Mouse (Mus musculus) forebrain, embryonic 11.5 days (tissue): ENCODE measurements at regions not wholly inside any gene's neighbourhood (a gene's known extent, or its start where the extent isn't known, plus 50 kb on each side); places are given as distances from the start of the nearest gene placed in this dataset.
A peak's percentile ranks its signal among the peaks of the same experiment; 100 is the strongest.

Source experiments
- ATAC-seq: fragments of 200-750 bp; cut with Nextera tagmentation; replicated peaks from 2 replicates; pipeline ENCODE4 v1.8.0; 2017; ENCODE audit warnings: moderate TSS enrichment; ENCODE audit not compliant: low FRiP score
- DNase-seq: peaks from one replicate; pipeline ENCODE4 v3.0.0-alpha.2; 2017; ENCODE audit warnings: low spot score
- H3K27ac ChIP-seq: fragments of 300-500 bp; sonication (generic); 2 replicates; pipeline ENCODE4 v1.5.1; 2014; ENCODE audit warnings: low read depth, low read length
- H3K27me3 ChIP-seq: fragments of 300-500 bp; sonication (generic); 2 replicates; pipeline ENCODE4 v1.6.1; 2014; ENCODE audit warnings: mild to moderate bottlenecking, low read length, mixed read lengths; ENCODE audit not compliant: control insufficient read depth, insufficient read depth
- H3K36me3 ChIP-seq: fragments of 300-500 bp; sonication (generic); 2 replicates; pipeline ENCODE4 v1.6.1; 2014; ENCODE audit warnings: mild to moderate bottlenecking, low read length, moderate library complexity, mixed read lengths; ENCODE audit not compliant: control insufficient read depth, insufficient read depth
- H3K4me1 ChIP-seq: fragments of 300-500 bp; sonication (generic); replicated peaks from 2 replicates; pipeline ENCODE4 v1.6.1; 2014; ENCODE audit warnings: low read length, mixed read lengths; ENCODE audit not compliant: control insufficient read depth, insufficient read depth
- H3K4me2 ChIP-seq: fragments of 300-500 bp; sonication (generic); 2 replicates; pipeline ENCODE4 v1.6.1; 2014; ENCODE audit warnings: low read depth, mild to moderate bottlenecking, low read length, moderate library complexity, mixed read lengths; ENCODE audit not compliant: severe bottlenecking
- H3K4me3 ChIP-seq: fragments of 300-500 bp; sonication (generic); 2 replicates; pipeline ENCODE4 v1.5.1; 2014; ENCODE audit warnings: low read depth, low read length
- H3K9ac ChIP-seq: fragments of 300-500 bp; sonication (generic); 2 replicates; pipeline ENCODE4 v1.6.1; 2014; ENCODE audit warnings: low read length
- H3K9me3 ChIP-seq: fragments of 300-500 bp; sonication (generic); 2 replicates; pipeline ENCODE4 v1.6.1; 2016; ENCODE audit warnings: low read length, mixed read lengths; ENCODE audit not compliant: control insufficient read depth
- WGBS: fragments of 180-500 bp; shearing (Covaris S2); extraction: QIAGEN DNeasy Blood & Tissue Kit; methylation state at CpG from one replicate; pipeline ENCODE4 v1.1.7; 2014; 5-methylcytosine and 5-hydroxymethylcytosine counted together

DNA sequence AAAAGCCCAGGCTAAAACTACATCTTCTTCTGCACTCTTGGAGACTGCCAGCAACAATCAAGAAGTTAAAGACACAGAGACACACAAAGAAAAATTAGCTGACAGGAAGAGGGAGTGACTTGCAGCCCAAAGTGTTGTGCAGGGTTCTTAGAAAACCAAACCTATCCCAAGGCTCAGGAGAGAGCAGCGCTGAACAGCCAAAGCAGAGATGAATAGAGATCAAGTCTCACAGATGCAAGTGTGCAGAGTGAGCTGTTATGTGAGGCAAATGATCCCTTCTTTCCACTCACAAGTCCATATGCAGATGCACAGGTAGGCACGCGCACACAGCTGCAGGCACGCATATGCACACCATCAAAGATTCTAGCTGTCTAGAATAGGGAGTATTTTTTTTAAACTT lies 318.0 kb upstream of the Npvf start:
- H3K27me3 ChIP-seq = no peaks in the 10 kb centered on the region
- H3K27ac ChIP-seq = no peak overlapping the region
- H3K9me3 ChIP-seq = no peaks in the 10 kb centered on the region
- no peak for ATAC-seq
- 95% methylated on average over 4 of the region's 4 CpGs for WGBS
- no peak overlapping the region for H3K4me2 ChIP-seq
- H3K9ac ChIP-seq = no peak overlapping the region
- no peak overlapping the region for H3K4me3 ChIP-seq
- H3K4me1 ChIP-seq = peaks cover 2% of the 10 kb centered on the region; the same call in 1 of the 2 replicates
- peak; percentile 9 for DNase-seq
- no peaks in the 10 kb centered on the region for H3K36me3 ChIP-seq

DNA sequence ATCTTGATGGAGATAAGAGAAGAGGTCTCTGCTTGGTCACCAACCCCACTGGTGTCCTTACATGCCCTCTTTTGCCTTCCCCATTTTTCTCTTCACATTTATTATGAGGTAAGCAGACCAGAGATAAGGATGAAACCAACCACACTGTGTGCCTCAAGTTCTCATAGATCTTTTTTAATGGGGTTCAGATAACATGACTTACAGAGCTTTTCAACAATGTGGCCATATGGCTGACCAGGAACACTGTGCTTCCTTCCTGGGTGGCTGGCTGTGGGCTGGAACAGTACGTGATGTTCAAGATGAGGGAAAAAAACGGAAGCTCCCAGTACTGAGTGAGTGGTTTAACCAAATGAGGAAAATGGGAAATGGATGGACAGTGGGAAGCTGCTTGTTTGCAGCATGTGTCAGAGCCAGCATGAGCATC lies 319.0 kb upstream of the Npvf start:
- DNase-seq = no peak
- 91% methylated on average over 2 of the region's 2 CpGs for WGBS

DNA sequence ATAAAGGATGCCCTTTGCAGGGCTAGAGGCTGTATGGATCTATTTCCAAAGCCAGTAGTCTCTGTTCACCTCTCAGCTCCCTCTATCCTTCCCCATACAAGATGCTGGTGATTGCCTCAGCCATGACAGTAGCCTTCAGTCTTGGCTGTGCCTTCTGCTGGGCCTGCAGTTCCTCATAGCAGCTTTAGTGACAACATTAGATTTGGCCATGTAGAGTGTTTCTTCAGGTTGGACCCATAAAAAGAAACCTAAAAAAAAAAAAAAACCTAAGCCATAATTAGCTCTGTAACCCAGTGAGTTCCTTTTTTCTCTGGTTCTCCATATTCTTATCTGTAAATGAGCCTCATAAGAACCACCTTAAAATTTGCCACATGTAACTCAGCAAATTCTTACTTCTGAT lies 319.6 kb upstream of the Npvf start:
- ATAC-seq (no peak), DNase-seq (no peak)
- Histone ChIP-seq H3K4me1 (peaks cover 7% of the 10 kb centered on the region; the same call in 1 of the 2 replicates), H3K27me3 (no peaks in the 10 kb centered on the region), H3K9me3 (no peaks in the 10 kb centered on the region), H3K4me3 (no peak overlapping the region), H3K9ac (no peak overlapping the region), H3K27ac (no peak overlapping the region), H3K4me2 (no peak overlapping the region), H3K36me3 (no peaks in the 10 kb centered on the region)

More for the DNA sequence above, 319.0 kb upstream of the Npvf start:
- Histone ChIP-seq H3K36me3 (no peaks in the 10 kb centered on the region), H3K27me3 (no peaks in the 10 kb centered on the region), H3K4me3 (no peak overlapping the region), H3K4me1 (peaks cover 7% of the 10 kb centered on the region; the same call in 1 of the 2 replicates), H3K4me2 (no peak overlapping the region), H3K27ac (no peak overlapping the region), H3K9ac (no peak overlapping the region), H3K9me3 (no peaks in the 10 kb centered on the region)
- ATAC-seq = no peak

DNA sequence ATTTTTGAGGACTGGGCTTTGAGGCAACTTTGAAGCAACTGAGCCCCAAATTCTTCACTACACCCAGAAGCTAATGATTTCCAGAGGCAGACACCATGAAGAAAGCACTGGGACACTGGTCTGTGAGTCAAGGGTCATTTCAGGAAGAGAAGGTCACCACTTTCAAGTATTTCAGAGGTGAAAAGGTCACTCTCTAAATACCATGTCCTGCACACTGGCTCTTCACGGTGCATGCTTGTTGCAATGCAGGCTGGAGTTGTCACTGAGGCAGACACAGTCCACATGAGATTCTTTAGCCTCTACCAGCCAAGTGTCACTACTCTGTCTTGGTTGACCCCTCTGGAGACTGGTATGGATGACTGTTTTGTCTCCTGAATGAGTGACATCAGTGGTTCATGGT lies 320.7 kb upstream of the Npvf start:
- H3K36me3 ChIP-seq = no peaks in the 10 kb centered on the region
- H3K27ac ChIP-seq = no peak overlapping the region
- no peak for ATAC-seq
- 50% methylated on average over 1 of the region's 1 CpGs for WGBS
- no peak overlapping the region for H3K4me2 ChIP-seq
- H3K4me1 ChIP-seq = peaks cover 7% of the 10 kb centered on the region; the same call in 1 of the 2 replicates
- H3K27me3 ChIP-seq = no peaks in the 10 kb centered on the region
- H3K9ac ChIP-seq = no peak overlapping the region
- H3K9me3 ChIP-seq = no peaks in the 10 kb centered on the region
- no peak overlapping the region for H3K4me3 ChIP-seq
- DNase-seq = peak; percentile 14

DNA sequence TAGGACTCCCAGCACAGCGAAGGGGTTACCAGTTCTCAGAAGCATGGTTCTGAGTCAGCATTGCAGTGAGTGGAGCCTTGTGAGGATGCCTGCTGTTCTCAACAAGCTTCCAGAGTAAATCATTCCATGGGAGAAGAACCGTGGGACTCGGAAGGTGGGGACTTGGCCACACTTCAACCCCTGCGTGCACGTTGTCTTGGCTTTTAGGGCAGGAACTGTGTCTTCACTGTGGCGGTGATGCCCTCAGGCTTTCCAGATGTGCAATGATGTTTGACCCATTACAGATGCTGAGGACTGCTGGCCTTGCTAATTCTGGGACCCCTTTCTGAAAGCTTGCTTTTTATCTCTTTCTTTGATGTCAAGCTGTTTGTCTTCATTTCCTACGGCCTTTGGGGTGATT lies 322.7 kb upstream of the Npvf start:
- DNase-seq (peak; percentile 47), ATAC-seq (no peak)
- H3K27ac ChIP-seq = no peak overlapping the region
- H3K4me1 ChIP-seq = peaks cover 7% of the 10 kb centered on the region; the same call in 1 of the 2 replicates
- WGBS = 26% methylated on average over 7 of the region's 7 CpGs
- no peak overlapping the region for H3K9ac ChIP-seq
- H3K4me2 ChIP-seq = no peak overlapping the region
- no peaks in the 10 kb centered on the region for H3K36me3 ChIP-seq
- no peak overlapping the region for H3K4me3 ChIP-seq
- no peaks in the 10 kb centered on the region for H3K9me3 ChIP-seq
- H3K27me3 ChIP-seq = no peaks in the 10 kb centered on the region

DNA sequence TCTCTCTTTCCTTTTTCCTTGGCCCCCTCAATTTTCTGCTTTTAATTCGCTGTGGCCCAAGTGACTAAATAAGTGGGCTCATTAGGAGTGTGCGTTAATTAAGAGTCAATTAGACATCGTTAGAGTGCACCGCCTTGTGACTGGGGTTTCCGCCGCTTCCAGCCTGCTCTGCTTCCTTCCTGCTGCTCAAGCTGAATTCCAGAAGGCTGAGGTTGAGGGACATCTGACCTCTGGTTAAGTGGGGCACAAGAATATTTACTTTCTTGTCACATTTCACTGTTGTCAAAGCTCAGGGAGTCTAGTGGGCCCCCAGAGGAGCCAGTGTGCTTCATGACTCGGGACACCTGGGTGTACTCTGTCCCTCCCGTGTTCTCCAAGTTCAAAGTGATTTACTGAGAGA lies 323.1 kb upstream of the Npvf start:
- no peak for ATAC-seq
- no peaks in the 10 kb centered on the region for H3K9me3 ChIP-seq
- H3K27me3 ChIP-seq = no peaks in the 10 kb centered on the region
- H3K4me1 ChIP-seq = peaks cover 7% of the 10 kb centered on the region; the same call in 1 of the 2 replicates
- 10% methylated on average over 8 of the region's 8 CpGs for WGBS
- no peak overlapping the region for H3K9ac ChIP-seq
- no peaks in the 10 kb centered on the region for H3K36me3 ChIP-seq
- H3K4me3 ChIP-seq = no peak overlapping the region
- peak; percentile 45 for DNase-seq
- no peak overlapping the region for H3K27ac ChIP-seq
- no peak overlapping the region for H3K4me2 ChIP-seq

DNA sequence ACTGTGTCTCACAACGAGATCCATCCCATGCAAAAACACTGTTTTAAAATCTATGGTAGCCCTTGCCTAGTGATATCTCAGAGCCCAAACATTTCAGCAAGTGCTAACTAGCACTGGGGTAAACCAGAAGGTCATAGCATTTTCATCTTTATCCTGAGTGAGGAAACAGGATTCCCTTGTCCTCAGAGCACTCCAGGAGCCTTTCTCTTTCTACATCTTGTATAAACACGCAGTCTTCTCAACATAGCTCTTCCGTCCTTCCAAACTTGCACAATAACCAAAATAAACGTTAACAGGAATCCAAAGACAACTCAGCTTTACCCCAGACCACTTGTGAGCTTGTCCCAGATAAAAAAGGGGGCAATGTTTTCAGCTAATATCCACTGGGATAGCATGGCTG lies 323.8 kb upstream of the Npvf start:
- Histone ChIP-seq H3K4me2 (no peak overlapping the region), H3K9me3 (no peaks in the 10 kb centered on the region), H3K27me3 (no peaks in the 10 kb centered on the region), H3K27ac (no peak overlapping the region), H3K36me3 (no peaks in the 10 kb centered on the region), H3K4me1 (peaks cover 7% of the 10 kb centered on the region; the same call in 1 of the 2 replicates), H3K4me3 (no peak overlapping the region), H3K9ac (no peak overlapping the region)
- WGBS = 74% methylated on average over 4 of the region's 4 CpGs
- DNase-seq (no peak), ATAC-seq (no peak)

DNA sequence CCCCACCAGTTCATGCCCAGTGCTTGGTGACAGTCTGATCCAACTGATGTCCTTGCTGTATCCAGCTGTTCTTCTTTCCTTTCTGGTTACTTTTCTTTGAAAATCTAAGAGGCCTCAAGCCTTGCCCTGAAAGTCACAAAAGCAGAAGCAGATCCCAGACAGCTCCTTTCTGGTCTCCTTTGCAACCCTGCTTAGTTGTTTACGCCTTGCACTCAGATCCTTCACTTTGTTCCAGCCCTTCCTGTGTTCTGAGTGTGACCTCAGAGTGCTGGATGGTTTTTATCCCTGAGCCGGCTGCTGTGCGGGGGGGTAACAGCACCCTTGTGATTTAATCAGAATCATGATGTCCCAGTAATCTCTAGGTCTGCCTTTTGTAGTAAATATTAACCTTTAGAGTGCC lies 324.3 kb upstream of the Npvf start:
- no peaks in the 10 kb centered on the region for H3K36me3 ChIP-seq
- ATAC-seq (no peak), DNase-seq (no peak)
- no peak overlapping the region for H3K9ac ChIP-seq
- H3K9me3 ChIP-seq = no peaks in the 10 kb centered on the region
- no peak overlapping the region for H3K4me2 ChIP-seq
- no peak overlapping the region for H3K4me3 ChIP-seq
- no peaks in the 10 kb centered on the region for H3K27me3 ChIP-seq
- H3K27ac ChIP-seq = no peak overlapping the region
- WGBS = 36% methylated on average over 3 of the region's 3 CpGs
- peaks cover 7% of the 10 kb centered on the region; the same call in 1 of the 2 replicates for H3K4me1 ChIP-seq

DNA sequence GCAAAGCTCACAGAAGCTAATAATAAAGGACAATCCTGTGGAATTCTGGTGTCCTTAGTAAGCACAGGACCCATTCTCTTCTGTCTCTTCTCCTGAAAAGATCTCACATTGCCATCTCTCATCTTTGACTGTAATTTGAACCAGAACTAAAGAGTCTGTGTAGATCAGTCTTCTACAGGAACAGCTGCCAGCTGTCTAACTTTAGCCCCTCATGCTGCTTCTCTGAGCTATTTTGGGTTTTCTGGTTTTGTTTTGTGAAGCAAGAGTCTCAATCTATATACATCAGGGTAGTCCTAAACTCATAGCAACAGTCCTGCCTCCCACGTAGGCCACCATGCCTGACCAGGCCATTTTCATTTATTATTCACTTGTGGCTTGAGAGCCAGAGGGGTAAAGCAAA lies 325.5 kb upstream of the Npvf start:
- H3K27me3 ChIP-seq = no peaks in the 10 kb centered on the region
- WGBS = 73% methylated on average over 1 of the region's 1 CpGs

More for the DNA sequence above, 325.5 kb upstream of the Npvf start:
- no peak overlapping the region for H3K4me3 ChIP-seq
- peaks cover 11% of the 10 kb centered on the region for H3K4me1 ChIP-seq
- no peak for ATAC-seq
- no peak overlapping the region for H3K4me2 ChIP-seq
- no peaks in the 10 kb centered on the region for H3K9me3 ChIP-seq
- DNase-seq = no peak
- no peak overlapping the region for H3K9ac ChIP-seq
- H3K36me3 ChIP-seq = no peaks in the 10 kb centered on the region
- H3K27ac ChIP-seq = no peak overlapping the region
